Mouse (Mus musculus) gastrocnemius, postnatal 4 days (tissue): Measurements from ENCODE around the gene Idh3a. TPM values are rescaled to one million over a fixed set of nuclear protein-coding genes. Genes with fewer than 3 reads are reported as not detected.
A peak's percentile ranks its signal among the peaks of the same experiment; 100 is the strongest.
"Not testable (repeated sequence)": the region's sequence is repeated elsewhere in the genome, so short reads cannot be mapped to it uniquely, and the experiment has no call there.

Experiments
- DNase-seq, 2 experiments: peaks; one replicate each; pipeline ENCODE4 v3.0.0; 2021 to 2022; ENCODE audit warnings: low spot score in 2 of 2, mixed read lengths in 2 of 2
- total RNA-seq, 2 experiments: library from RNA; stranded (reverse); gene quantifications; 2 replicates each; pipeline ENCODE4 v1.2.3; 2021

Idh3a gene
- total RNA-seq, 2 experiments from 2014 or later: 254 to 292 TPM

DNA sequence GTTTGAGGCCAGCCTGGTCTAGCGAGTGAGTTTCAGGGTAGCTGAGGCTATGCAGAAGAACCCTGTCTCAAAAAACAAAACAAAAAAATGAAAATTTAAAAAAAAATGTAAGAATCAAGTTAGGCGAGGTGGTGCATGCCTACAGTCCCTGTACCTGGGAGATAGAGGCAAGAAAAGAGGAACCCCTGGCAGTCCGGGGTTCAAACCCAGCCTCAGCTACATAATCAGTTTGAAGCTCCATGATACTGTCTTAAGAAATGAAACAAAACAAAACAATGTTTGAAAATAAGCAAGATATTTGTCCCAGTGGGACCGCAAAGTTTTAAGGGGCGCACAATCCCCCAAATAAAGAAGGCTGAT is 315 bp upstream of the Idh3a start:
- DNase-seq: no peak

DNA sequence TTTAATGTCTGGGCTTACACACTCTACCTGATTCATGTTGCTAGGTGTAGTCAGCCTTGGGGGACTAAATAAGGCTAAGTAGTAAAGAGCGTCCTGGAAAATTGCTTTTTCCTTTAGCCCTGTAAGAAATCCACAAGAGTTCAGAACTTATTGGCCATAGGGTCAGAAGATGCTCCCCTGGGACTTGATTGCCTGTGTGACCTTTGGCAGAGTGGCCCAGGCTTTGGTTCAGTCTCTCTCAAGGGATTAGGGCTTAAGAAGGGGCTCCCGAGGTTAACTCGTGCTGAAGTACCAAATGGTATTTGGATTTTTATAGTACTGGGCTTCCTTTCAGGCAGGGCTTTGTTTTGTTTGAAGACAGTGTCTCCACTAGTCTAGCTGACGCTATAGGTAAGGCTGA is 1.7 kb downstream of the Idh3a start:
- DNase-seq: no peak

DNA sequence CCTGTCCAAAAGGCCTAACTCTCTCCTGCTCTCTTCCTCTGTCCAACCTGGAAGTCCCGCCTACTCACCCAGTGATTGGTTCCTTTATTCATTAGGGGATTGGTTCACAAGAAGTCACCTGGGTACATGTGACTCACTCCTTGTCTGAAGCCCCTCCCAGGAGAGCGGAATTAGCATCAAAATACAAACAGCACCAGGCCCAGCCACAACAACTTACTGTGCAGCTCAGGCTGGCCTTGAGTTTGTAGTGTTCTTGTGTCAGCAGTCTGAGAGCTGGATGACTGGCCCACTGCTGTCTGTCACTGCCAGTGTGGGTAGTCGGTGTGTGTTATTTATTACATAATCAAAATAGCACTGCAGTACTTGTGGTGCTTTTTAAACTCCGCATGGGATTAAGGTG is 7.5 kb downstream of the Idh3a start:
- not testable (repeated sequence) for DNase-seq

DNA sequence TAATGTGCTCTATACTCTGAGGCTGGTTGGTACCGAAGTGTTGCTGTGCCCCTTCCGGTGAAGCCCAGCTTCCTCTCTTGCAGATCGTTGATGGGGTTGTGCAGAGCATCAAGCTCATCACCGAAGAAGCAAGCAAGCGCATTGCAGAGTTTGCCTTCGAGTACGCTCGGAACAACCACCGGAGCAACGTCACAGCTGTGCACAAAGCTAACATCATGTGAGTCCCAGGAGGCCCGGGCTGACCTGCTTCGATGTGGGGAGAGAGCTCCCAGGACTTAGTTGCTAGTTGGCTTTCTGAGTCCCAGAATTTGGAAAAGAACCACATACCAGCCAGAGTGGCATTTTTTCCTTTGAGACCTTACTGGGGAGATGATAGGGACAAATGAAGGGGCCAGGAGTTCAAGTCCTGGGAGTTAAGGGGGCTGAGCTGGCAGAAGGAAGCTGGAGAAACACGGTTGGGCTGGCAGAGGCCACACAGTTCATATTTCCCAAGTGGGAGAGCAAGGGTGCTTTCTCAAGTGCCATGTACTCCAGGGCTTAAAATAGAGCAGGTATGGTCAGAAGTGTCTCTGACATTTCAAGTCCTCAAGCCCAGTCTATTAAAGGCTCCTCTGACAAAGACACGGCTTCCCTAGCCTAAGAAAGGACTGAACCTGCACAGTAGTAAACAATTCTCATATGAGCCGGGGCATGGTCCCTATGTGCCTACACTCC is 10.8 kb downstream of the Idh3a start:
- DNase-seq: no peak

DNA sequence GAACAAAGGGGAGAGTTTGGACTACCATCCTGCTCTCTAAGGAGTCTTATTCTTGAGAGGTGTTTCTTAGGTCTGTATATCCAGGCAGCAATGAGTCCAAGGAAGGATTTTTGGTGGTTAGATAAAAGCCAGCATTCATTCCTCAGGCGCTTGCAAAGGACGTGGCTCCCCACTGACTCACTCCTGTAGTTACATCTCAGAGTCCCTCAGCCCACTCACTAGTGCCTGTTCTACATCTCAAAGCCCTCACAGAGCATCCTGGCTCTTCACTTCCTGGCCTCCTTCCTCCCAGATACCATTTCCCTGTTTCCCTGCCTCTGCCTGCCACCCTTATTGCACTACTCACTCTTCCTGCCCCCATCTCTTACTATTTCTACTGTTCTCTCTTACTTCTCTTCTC is 16.3 kb downstream of the Idh3a start:
- no peak for DNase-seq

DNA sequence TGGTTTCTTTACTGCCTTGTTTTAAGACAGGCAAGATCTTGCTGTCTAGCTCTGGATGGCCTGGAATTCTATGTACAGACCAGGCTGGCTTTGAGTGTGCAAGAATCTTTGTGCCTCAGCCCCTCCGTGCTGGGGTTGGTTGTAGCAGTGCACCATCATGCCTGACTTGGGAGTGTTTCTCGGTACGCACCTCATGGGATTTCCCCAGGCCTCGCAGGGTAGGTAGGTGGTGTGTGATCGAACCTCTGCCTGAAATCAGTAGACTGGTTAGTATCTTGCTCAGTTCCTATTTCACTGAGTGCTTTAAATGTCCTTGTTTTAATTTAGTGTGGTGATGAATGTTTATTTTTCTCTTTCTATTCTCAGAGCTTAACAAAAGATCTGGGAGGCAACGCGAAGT is 16.8 kb downstream of the Idh3a start:
- DNase-seq: no peak

DNA sequence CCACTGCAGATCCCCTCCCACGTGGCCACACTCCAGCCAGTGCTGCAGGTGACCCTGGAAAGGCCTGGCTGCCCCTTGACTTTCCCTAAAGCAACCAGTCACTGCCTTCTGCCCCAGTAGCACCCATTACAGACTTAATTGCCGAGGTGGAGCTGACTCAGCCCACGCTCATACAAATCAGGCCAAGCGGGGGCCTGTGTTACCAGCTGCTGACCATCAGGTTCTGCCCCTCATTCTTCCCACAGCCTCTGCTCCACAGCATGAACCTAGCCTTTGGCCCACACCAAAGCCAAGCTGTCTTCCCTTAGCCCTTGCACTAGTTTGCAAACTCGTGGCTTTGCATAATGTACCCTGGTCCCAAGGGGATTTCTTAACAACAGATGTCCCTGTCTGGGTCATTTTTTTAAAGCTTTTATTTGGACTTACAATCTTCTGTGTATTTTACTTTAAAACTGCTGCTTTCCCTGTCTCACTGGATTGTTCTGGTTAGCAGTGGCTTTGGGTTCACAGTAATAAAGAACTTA is 18.1 kb downstream of the Idh3a start:
- no peak for DNase-seq

DNA sequence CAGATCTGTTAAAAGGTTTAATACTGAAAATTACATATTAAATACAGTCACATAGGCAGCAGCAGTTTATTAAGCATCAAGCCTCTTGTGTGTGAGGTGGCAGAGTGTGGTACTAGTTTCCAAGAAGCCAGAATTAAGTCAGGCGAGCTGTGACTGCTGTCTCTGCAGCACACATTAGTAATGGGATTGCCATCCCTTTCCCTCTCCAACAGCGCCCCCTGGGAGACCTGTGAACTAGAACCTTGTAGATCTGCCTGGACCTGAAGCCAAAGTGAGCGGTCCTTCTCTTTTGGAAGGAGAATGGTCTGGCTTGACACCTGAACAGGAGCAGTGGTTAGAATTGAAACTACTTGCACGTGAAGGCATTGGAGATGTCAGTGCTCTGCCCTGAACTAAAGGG is 18.8 kb downstream of the Idh3a start:
- DNase-seq: peak; percentile 21 to 55

DNA sequence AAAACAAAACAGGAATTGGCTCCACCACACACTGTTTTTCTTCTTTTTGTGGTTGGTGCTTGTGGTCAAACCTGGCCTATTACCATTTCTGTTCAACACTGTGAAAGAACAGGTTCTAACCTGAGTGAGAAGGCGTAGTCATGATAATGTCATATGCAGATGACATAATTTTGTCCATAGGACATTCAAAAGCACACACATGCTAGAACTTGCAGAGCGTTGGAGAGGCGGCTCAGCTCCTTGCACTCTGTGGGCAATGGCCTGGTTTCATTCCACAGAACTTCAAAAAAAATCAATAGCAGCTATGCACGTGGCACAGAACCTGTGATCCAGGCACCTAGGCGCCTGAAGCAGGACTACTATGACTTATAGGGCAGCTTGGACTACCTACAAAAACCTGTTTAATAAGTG is 26.7 kb downstream of the Idh3a start:
- no peak for DNase-seq

DNA sequence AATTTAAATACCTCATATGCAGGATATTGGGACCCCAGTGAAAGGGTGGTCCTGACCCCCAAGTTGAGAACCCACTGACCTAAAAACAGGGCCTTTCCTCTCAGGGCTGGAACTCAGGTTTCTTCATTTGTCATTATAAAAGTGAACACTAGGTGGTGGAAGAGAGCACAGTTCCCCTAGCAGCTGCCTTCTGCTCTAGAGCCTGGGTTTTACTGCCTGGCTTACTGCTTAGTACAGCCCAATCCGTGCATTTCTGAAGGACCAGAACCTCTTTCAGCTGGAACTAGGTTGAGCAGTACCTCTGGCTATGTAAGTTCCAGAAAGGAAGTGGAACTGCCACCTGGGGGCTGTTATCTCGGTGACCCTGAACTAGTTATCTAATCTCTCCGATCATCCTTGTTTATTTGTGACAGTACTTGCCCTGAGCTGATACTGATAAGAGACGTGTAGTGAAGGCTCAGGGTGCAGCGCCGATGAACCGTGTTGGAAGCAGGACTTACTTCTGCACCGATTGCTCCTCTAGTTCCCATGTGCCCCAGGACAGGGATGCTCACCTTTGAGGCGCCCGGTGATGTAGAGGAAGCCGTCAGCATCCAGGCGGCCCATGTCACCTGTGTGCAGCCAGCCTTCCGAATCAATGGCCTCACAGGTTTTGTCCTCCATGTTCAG is 28.2 kb downstream of the Idh3a start:
- DNase-seq: no peak

DNA sequence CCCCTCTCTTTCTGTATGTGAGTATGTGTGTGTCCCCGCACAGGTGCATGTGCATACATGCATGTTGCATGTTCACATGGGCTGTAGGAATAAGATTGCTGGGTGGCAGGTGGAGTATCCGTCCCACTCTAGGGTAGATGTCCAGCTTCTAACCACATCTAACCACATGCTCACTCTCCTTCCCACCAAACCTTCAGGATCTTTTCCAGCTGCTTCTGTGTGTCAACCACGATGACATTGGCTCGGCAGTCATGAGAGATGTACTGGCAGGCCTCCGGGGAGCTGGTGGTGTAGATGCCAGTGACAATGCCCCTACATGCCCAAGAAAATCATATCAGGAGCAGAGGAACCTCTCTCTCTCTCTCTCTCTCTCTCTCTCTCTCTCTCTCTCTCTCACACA is 41.1 kb downstream of the Idh3a start:
- DNase-seq: no peak

DNA sequence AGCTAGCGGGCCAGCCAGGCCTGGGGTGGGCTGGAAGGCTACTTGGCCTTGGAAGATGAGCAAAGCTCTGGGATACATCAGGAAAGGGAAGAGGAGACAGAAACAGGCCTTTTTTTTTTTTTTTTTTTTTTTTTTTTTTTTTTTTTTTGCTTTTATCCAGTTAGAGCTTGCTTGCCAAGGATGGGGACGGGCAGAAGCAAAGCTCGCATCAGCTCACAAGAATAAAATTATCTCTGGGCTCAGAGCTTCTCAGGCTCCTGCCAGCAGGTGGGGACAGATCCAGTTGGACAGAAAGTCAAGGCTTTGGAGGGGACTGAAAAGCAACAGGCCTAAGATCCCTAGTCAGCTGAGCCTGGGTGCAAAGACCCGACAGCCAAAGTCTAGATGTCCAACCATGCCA is 42.6 kb downstream of the Idh3a start:
- no peak for DNase-seq

DNA sequence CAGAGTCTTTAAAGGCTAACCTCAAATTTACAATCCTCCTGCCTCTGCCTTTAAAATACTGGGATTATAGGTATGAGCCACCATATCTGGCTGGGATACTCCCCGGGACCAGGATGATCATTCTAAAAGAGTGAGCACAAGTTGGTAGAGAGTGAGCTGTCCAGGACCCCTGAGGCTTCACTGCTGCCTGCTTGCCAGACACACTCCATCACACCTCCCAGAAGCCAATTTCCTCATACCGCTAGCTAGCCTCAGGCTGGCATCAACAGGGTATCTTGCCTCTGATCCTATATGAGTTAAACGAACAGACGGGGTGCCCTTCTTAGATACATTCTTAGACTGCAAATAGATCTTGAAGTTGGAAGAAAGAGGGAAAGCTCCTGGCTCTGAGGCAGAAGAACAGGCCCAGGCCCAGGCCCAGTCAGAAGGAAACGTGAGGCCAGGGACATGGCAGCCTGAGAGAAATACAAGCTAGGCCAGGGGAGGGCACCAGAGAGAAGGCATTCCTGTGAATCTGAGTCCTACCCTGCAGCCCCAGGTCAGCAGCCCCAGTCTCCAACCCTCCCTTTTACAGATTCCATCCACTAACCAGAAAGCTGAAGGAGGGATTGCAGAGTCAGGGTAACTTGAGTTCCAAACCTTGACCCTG is 43.6 kb downstream of the Idh3a start:
- no peak for DNase-seq

DNA sequence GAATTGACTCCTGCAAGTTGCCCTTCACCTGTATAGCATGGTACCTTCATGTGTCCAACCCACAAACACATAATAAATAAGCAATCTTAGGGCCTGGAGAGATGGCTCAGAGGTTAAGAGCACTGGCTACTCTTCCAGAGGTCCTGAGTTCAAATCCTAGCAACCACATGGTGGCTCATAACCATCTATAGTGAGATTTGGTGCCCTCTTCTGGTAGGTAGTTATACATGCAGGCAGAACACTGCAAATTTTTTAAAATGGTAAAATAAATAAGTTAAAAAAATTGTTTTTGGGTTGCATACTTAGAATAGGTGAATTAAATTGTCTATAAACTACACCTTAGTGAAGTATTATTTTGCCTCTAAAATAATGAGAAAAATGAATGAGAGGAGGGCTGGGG is 44.8 kb downstream of the Idh3a start:
- DNase-seq: no peak

DNA sequence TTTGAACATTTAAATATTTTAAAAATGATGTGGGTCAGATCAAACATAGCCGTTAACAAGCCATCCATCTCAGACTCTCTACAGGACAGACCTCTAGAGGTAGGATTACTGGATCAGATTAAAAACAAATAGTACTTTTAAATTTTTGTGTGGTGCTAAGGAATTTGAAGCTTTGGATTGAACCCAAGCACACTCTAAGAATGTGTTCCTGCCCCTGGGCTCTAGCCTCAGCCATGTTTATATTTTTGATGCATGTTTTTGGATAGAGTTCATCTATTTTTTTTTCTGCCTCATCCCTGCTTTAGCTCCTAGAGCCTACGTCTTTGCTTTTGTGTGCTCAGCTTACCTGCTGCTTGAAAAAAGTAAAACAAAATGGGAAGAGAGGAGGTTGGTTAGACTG is 47.3 kb downstream of the Idh3a start:
- no peak for DNase-seq

DNA sequence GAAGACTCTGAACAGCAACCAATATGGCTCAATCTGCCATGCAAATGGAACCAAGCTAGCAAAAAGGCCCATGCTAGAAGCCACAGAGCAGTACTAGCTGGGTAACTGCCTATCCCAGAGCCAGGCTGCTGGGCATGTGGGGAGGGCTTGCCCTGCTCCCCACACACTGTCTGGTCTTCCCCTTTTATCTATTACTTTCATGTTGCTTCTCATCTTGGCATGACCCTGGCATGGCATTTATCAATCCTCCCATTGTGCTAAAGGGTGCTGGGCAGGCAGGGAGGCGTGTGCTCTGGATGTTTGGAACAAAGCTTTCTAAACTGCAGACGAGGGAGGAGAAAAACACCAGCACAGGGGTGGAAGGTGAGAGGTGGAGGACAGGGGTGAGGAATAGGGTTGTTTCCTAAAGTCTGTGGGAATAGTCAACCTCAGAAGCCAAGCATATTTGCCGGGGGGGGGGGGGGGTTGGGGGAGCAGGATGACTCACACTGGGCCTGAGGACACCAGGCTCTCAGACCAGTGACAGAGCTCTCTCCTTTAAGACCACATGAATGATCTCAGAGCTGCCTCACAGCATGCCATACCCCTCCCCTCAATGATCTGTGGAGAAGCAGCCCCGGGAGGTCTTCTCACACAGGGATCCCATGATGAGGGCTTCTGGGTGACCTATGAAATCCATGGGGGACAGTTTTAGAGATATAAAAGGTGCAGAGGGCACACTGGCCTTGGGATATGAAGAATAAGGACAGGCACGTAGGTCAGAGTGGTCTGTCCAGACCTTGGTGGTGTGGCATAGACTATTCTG is 51.6 kb downstream of the Idh3a start:
- DNase-seq: no peak

DNA sequence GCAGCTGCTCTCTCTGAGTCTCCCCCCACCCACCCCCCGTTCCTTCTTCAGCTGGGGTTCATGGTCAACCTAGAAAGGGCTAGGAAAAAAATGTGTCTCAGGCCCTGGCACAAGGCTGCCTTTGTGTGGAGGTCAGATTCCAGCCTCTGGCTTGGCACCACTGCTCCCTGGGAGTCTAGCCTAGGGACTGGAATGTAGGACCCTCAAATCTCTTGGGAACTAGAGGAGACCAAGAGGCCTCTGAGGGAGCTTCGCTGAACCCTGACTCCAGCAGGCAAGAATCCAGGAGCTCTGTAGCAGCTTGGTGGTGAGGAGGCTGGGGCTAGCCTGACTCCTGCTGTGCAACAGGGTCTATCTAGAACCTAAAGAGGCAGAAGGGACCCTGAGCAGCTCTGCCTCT is 53.1 kb downstream of the Idh3a start:
- no peak for DNase-seq

DNA sequence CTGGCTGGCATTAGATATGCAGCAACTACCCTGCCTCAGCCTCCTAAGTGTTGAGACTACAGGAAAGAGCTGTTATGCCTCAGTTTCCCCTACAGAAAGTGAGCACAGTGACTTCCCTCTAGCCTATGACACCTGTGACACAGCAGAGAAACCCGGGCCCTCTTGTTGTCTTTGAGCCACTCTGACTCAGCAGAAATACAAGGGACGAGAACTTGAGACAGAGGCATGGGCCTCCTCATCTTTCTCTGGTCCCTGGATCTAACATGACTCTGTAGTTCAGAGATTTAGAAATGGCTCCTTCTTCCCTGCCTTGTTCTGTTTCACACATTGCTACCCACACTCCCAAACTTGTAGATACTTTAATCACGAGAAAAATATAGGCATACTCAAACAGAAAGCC is 55.4 kb downstream of the Idh3a start:
- DNase-seq: no peak

DNA sequence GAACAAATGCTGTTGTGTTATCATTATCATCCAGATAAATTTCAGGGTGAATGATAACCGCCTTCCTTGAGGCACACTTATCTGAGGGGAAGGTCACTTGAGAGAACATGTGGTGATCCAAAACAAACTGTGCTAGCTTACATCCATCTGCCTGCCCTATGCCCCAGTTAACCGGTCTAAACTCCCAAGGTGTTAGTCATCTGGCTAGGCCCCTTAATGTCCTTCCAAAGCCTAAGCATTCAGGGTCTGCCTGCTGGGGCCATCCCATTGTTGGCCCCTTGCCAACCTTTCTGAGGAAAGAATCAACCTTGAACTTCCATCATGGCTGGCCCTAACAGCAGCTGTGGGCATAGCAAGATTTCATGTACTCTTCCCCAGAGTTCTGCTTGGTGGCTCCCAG is 56.0 kb downstream of the Idh3a start:
- DNase-seq: no peak

DNA sequence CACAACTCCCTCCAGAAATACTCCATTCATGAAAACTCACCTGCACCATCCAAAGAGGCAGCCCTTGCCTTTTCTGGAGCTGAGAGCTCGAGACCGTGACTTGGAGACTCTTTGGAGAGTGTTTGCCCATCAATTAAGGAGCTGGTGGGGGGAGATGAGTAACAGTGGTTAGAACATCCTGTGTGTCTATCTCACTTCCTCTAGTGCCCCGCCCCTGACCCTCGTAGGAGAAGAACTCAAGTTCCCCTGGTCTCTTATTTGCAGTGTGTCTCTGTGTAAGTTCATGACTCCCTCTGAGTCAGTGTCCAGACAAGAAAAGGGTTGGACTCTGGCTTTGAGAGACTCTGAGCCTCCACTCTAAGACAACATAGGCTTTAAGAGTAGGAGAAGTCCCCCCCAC is 56.4 kb downstream of the Idh3a start:
- DNase-seq: no peak

DNA sequence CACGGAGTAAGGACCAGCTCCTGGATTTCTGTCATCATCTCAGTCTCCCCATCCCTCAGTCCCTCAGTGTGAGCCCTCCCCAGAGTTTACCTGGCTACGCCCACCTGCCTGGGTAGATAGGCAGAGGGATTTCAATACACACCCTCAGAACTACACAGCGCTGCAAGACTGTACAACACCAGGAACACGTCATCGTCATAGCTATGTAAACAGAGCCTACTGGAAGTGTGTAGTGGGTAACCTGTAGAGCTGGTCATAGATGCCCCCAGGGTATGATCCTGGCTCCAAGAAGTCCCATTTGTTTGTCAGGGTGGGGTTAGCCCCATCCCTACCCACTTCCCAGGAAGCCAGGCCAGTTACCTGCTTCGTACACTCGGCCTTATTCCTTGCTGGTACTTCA is 57.0 kb downstream of the Idh3a start:
- no peak for DNase-seq

DNA sequence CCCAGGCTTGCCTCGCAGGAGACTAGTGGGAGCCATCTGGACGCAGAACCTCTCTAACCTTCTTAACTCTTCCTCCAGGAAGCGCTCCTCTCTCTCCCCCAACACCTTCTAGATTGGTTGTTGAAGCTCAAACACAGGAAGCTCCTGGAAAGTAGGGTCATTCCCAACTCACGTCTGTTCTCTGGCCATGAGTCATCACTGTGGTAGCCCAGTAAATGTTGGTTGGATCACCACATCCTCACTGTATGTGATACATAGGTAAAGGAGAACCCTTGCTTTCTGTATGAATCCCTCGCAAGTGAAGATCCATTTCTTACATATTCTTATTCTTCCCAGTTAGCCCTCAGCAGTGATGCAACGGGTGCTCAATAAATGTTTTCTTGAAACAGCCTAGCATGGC is 59.4 kb downstream of the Idh3a start:
- no peak for DNase-seq
